Mouse (Mus musculus): ENCODE data around the gene Dck. TPM values are rescaled to one million over a fixed set of nuclear protein-coding genes. Genes with fewer than 3 reads are reported as not detected.
"Not testable (repeated sequence)": the region's sequence is repeated elsewhere in the genome, so short reads cannot be mapped to it uniquely, and the experiment has no call there.

The Dck gene
- total RNA-seq (2022): 1 to 10 TPM; 1.0 to 1.4 (median 1.2) TPM

GRCm38 (mm10) chr5:88764987-88765481 is at the start of gene Dck:
TSS of gene Dck (plus strand) at chr5:88764996.
- DNase-seq (ENCODE audit: low spot score in 2 of 2): peak; percentile 96 to 98

DNA sequence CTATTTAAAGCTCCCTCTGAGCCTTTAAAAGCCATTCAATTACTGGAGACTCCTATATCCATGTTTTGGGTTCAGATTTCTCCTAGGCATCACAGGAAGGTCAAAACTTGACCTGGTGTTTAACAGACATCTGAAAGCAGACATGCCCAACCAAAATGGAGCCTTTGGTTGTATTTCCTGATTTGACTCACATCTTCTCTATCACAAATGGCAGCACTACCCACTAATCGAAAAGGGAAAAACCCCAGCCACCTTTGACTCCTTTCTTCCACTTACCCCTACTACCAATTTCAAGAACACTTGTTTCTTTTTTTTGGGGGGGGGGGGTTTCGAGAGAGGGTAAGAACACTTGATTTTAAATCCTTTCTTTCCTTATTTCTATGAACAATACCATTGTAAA is 47.8 kb upstream of the Dck start:
- no peak for DNase-seq (ENCODE audit: low spot score in 2 of 2)

DNA sequence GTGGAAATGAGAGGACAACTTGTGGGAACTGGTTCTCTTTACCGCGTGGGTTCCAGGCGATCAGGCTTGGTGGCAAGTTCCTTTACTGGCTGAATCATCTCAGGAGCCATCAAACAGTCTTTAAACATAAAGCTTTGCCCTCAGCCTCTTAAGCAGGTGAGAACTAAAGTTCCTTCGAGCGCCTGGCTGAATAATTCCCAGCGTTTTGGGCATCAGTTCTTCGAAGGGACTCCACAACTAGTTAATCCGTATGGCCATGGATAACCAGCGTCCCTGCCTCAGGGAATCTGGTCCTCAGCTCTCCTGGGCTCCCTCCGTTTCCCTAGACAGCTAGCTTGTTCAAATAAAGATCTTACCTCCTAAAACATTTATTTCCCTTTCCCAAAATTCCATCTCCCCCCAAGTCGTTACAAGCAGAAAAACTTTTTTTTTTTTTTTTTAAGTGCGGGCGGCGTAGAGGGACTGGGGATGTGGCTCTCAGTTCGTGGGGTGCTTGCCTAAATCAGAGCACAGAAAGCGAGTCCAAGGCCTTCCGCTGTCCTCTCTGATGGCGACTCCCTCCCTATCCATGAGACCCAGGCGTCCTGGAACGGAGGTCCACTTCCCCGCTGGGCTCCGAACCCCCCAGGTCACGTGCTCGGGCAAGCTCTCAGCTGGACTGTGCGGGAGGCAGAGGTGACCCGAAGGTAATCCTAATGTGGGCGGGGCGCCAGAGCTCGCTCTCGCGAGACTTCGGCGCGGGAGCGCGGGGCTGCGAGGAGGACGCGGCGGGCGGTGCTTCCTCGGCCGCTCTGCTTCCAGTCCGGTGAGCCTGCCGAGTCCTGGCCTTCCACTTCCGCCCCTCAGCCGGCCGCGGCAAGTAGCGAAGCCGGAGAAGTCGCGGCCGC is 44.4 kb upstream of the Dck start, which contains the start of gene Mob1b:
TSS of gene Mob1b (plus strand) at position 740 of the 887 bp plus-strand sequence.
- DNase-seq (ENCODE audit: low spot score in 2 of 2): peak; percentile 98

DNA sequence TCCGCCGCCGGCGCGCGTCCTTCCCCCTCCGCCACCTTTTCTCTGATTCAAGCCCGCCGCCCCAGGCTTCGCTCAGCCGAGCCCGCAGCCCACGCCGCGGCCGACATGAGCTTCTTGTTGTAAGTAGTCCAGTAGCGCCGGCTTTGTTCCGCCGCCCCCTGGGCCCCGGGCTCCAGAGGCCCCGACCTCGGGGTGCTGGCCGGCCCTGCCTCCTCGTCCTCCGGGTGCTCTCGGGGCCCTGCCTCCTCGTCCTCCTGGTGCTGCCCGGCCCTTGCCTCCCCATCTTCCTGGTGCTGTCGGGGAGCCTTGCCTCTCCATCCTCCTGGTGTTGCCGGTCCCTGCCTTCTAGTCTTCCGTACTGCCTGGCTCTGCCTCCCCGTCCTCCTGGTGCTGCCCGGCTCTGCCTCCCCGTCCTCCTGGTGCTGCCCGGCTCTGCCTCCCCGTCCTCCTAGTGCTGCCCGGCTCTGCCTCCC is 43.8 kb upstream of the Dck start:
- no peak for DNase-seq (ENCODE audit: low spot score in 2 of 2)

GRCm38 (mm10) chr5:88721565-88722212 is 43.1 kb upstream of the Dck start:
- DNase-seq (ENCODE audit: low spot score in 2 of 2): no peak

GRCm38 (mm10) chr5:88722213-88722600 is 42.6 kb upstream of the Dck start:
- no peak for DNase-seq (ENCODE audit: low spot score in 2 of 2)

- DNase-seq (ENCODE audit: low spot score in 2 of 2): no peak
Measured at GRCm38 (mm10) chr5:88724030-88724429, 40.8 kb upstream of the Dck start.

DNA sequence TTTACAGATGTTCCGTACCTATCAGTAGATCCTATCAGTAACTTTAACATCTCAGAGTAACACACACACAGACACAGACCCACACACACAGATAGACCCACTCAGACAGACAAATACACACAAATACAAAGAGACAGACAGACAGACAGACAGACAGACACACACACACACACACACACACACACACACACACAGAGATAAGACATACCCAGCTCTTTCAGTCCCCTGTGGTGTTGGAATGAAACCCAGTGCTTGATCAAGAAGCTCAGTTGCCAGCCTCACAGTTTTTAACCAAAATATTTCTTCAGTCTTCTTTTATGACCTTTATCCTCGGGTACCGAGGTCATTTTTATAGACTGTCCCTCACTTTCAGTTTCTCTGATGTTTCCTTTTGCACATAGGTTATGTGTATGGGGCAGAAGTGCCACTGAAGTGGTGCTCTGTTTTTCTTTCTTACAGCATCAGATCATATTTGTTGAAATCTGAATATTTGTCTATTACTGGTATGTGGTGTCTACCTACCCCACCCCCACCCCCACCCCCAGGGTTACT is 37.1 kb upstream of the Dck start:
- no peak for DNase-seq (ENCODE audit: low spot score in 2 of 2)

GRCm38 (mm10) chr5:88734786-88735185 is 30.0 kb upstream of the Dck start:
- no peak for DNase-seq (ENCODE audit: low spot score in 2 of 2)

DNA sequence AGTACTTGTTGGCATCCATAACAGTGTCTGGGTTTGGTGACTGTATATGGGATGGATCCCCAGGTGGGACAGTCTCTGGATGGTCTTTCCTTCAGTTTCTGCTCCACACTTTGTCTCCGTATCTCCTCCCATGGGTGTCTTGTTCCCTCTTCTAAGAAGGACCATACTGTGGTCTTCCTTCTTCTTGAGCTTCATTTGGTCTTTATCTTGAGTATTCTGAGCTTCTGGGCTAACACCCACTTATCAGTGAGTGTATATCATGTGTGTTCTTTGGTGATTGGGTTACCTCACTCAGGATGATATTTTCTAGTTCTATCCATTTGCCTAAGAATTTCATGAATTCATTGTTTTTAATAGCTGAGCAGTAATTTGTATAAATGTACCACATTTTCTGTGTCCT is 23.7 kb upstream of the Dck start:
- DNase-seq (ENCODE audit: low spot score in 2 of 2): not testable (repeated sequence)

GRCm38 (mm10) chr5:88747774-88748173 is 17.0 kb upstream of the Dck start:
- no peak for DNase-seq (ENCODE audit: low spot score in 2 of 2)

- DNase-seq (ENCODE audit: low spot score in 2 of 2): no peak
Measured at GRCm38 (mm10) chr5:88753199-88753598, 11.6 kb upstream of the Dck start.

DNA sequence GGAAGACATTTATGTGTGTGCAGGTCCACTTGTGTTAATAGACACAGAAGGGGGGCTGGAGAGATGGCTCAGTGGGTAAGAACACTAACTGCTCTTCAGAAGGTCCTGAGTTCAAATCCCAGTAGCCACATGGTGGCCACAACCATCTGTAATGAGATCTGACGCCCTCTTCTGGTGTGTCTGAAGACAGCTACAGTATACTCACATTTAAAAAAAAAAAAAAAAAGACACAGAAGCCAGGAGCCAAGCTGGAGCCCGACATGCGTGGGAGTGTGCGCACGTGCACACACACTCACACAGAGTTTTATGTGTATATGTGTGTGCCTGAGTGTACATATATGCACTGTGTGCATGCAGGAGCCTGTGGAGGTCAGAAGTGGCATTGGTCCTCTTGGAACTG is 2.2 kb upstream of the Dck start:
- DNase-seq (ENCODE audit: low spot score in 2 of 2): no peak

DNA sequence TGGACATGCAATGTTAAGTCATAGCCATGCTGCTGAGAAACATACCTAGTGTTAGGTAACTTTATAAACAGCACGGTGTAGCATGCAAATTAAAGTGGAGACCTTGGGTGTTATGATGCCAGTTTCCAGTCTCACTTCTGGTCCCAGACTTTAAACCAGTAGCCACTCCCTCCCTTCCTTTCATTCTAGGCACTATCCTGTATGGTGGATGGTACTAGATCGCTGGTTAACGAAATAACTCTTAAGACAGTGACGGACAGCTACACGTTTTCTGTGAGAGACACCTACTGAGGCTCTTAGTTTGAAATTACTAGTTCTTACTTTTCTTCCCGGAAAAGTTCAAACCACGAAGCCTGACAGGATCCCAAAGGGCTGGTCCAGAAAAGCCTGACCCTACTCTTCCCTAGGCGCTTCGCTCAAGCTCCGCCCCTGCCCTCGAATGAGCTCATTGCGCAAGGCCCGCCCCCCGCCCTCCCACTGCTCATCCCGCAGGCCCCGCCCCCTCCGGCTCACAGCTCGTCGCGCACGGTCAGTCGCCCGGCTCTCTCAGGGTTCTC is 288 bp upstream of the Dck start:
- DNase-seq (ENCODE audit: low spot score in 2 of 2): no peak

DNA sequence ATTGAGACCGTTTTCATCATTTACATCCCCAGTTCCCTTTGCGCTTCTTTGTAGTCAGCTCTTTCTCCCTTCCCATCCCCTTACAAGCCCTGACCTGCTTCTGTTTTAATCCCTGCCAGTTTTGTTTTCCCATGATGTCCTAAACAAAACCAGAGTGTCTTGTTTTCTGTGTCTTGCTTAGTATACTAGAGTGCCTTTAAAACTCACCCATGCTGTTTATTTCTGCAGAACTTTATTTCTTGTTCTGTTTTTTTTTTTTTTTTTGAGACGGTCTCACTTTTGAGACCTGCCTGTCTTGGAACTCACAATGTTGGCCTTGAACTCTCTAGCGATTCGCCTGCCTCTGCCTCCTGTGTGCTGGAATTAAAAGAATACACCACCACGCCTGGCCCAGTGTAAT is 791 bp downstream of the Dck start:
- no peak for DNase-seq (ENCODE audit: low spot score in 2 of 2)

DNA sequence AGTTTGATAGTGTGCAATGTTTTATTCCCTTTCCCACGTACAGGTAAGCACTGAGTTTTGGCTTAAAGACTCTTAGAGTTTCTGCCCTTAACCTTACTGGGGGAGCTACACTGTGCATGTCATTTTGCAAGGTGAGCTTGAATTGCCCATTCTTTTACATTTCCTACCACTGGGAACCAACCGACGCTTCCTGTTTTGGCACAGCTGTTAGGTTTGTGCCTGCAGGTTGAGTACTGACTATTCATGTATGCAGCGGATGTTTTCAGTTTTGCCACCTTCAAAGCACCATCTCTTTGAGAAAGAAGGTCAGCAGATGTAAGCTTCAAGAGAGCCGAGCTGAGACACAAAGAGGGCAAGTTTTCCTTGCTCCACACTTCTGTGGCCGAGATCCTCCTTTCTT is 1.3 kb downstream of the Dck start:
- DNase-seq (ENCODE audit: low spot score in 2 of 2): no peak

- DNase-seq (ENCODE audit: low spot score in 2 of 2): no peak
Measured at GRCm38 (mm10) chr5:88766863-88767262, 2.1 kb downstream of the Dck start.

DNA sequence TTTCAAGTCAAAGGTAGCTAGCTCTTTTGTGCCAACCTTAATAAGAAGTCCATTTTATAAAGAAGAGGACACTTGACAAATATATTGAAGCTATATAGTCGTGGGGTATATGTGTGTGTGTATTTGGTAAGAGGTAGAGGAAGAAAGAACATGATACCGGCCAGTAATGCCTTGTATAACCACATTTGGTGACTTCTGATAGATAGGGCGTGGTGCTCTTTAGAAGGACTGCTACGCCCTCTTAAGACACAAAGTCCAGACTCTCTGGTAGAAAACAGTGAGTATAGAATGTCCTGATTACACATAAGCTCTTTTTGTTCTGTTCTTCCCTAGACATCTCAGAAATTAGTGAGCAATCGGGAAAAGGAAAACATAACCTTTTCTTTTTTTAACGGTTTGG is 3.4 kb downstream of the Dck start:
- no peak for DNase-seq (ENCODE audit: low spot score in 2 of 2)

- DNase-seq (ENCODE audit: low spot score in 2 of 2): no peak
Measured at GRCm38 (mm10) chr5:88782072-88782765, 17.4 kb downstream of the Dck start.

DNA sequence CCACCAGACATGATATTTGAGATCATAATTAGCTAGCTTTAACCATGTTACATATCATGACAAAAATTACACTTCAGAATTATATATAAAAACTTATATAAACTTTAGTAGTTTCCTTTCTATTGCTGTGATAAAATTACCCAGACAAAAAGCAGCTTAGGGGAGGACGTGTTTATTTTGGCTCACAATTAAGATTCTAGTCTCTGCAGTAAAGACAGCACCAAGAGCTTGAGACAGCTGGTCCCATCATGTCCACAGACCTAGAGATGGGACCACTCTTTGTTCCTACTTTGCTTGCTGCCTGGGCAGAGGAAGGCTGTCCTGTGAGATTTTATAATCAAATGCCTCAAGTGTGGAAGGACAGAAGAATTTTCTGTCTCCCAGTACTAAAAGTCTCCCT is 20.3 kb downstream of the Dck start:
- DNase-seq (ENCODE audit: low spot score in 2 of 2): no peak

- DNase-seq (ENCODE audit: low spot score in 2 of 2): no peak
Measured at GRCm38 (mm10) chr5:88790675-88791074, 25.9 kb downstream of the Dck start.

Data from gastrocnemius, adult 8-10 months (tissue).